Mouse (Mus musculus): ENCODE measurements around the gene Umod. TPM values are rescaled to one million over a fixed set of nuclear protein-coding genes. Genes with fewer than 3 reads are reported as not detected.

Umod gene
- total RNA-seq, 1 experiment from 2014 or later = not detected

GRCm38 (mm10) chr7:119441938-119442337, 37.1 kb downstream of the Umod start:
- no peak for DNase-seq

- DNase-seq = peak; percentile 76
Observed at GRCm38 (mm10) chr7:119427180-119427616, 51.9 kb downstream of the Umod start.

GRCm38 (mm10) chr7:119420730-119421129, 58.4 kb downstream of the Umod start:
- DNase-seq = no peak

- DNase-seq = no peak
Observed at GRCm38 (mm10) chr7:119418523-119418922, 60.6 kb downstream of the Umod start.

Other genes with a start within 250 kb of the Umod start
- not detected in 2 replicates for gene Gp2, start 20.0 kb downstream of the Umod start, total RNA-seq (2021)
- 4.6 and 11.0 TPM in 2 replicates for gene Acsm5, start 40.2 kb upstream of the Umod start, total RNA-seq (2021)
- 0.44 TPM in 1 of 2 replicates, not detected in the other for gene Pdilt, start 44.2 kb upstream of the Umod start, total RNA-seq (2021)
- gene Acsm2, start 75.1 kb upstream of the Umod start, total RNA-seq (2021) = not detected in 2 replicates
- gene Acsm1, start 127.7 kb upstream of the Umod start, total RNA-seq (2021) = 0.34 and 14.4 TPM in 2 replicates
- not detected in 2 replicates for gene Acsm4, start 210.7 kb upstream of the Umod start, total RNA-seq (2021)
- gene Thumpd1, start 241.5 kb upstream of the Umod start, total RNA-seq (2021) = 34.4 and 36.7 TPM in 2 replicates

All from adrenal gland, postnatal 14 days (tissue).